Mouse (Mus musculus): ENCODE measurements around the gene Shroom3.
A peak's percentile ranks its signal among the peaks of the same experiment; 100 is the strongest.

Shroom3 gene

GRCm38 (mm10) chr5:92969926-92970325 lies 286.7 kb downstream of the Shroom3 start:
- DNase-seq (ENCODE audit: low read depth): no peak

- peak; percentile 60 for DNase-seq (ENCODE audit: low read depth)
Measured at GRCm38 (mm10) chr5:92970480-92970879, 287.2 kb downstream of the Shroom3 start.

GRCm38 (mm10) chr5:92980393-92980792 lies 297.2 kb downstream of the Shroom3 start:
- no peak for DNase-seq (ENCODE audit: low read depth)

GRCm38 (mm10) chr5:92980862-92981261 lies 297.6 kb downstream of the Shroom3 start:
- DNase-seq (ENCODE audit: low read depth): no peak

- peak; percentile 57 for DNase-seq (ENCODE audit: low read depth)
Measured at GRCm38 (mm10) chr5:92982673-92983072, 299.4 kb downstream of the Shroom3 start.

GRCm38 (mm10) chr5:92983942-92984341 lies 300.7 kb downstream of the Shroom3 start:
- DNase-seq (ENCODE audit: low read depth): peak; percentile 39

- DNase-seq (ENCODE audit: low read depth): no peak
Measured at GRCm38 (mm10) chr5:92984692-92985091, 301.5 kb downstream of the Shroom3 start.

- no peak for DNase-seq (ENCODE audit: low read depth)
Measured at GRCm38 (mm10) chr5:92985391-92985790, 302.2 kb downstream of the Shroom3 start.

- no peak for DNase-seq (ENCODE audit: low read depth)
Measured at GRCm38 (mm10) chr5:92986651-92987610, 303.7 kb downstream of the Shroom3 start.

- DNase-seq (ENCODE audit: low read depth): no peak
Measured at GRCm38 (mm10) chr5:92987891-92988768, 304.9 kb downstream of the Shroom3 start.

- no peak for DNase-seq (ENCODE audit: low read depth)
Measured at GRCm38 (mm10) chr5:92988769-92989356, 305.6 kb downstream of the Shroom3 start.

GRCm38 (mm10) chr5:92992106-92992505 lies 308.9 kb downstream of the Shroom3 start:
- DNase-seq (ENCODE audit: low read depth): no peak

GRCm38 (mm10) chr5:92994309-92994708 lies 311.1 kb downstream of the Shroom3 start:
- DNase-seq (ENCODE audit: low read depth): no peak

GRCm38 (mm10) chr5:92994861-92995260 lies 311.6 kb downstream of the Shroom3 start:
- DNase-seq (ENCODE audit: low read depth): no peak

- no peak for DNase-seq (ENCODE audit: low read depth)
Measured at GRCm38 (mm10) chr5:92997428-92998120, 314.3 kb downstream of the Shroom3 start.

GRCm38 (mm10) chr5:92998494-92999016 lies 315.3 kb downstream of the Shroom3 start:
- no peak for DNase-seq (ENCODE audit: low read depth)

- DNase-seq (ENCODE audit: low read depth): no peak
Measured at GRCm38 (mm10) chr5:93000060-93000459, 316.8 kb downstream of the Shroom3 start.

- DNase-seq (ENCODE audit: low read depth): peak; percentile 21
Measured at GRCm38 (mm10) chr5:93000774-93001757, 317.8 kb downstream of the Shroom3 start.

GRCm38 (mm10) chr5:93002615-93003014 lies 319.4 kb downstream of the Shroom3 start:
- DNase-seq (ENCODE audit: low read depth): no peak

GRCm38 (mm10) chr5:93005229-93005814 lies 322.1 kb downstream of the Shroom3 start:
- no peak for DNase-seq (ENCODE audit: low read depth)

All from 416B (cell line).